Mouse (Mus musculus) left cerebral cortex, postnatal 10 days (tissue): ENCODE data around the gene Uqcrh. TPM values are rescaled to one million over a fixed set of nuclear protein-coding genes. Genes with fewer than 3 reads are reported as not detected.

Experiments used
- total RNA-seq, 2 experiments: library from RNA; stranded (reverse); gene quantifications; 2 replicates each; pipeline ENCODE4 v1.2.3; 2021

Gene Uqcrh
- total RNA-seq, 2 experiments from 2014 or later: 411 to 421 TPM

Other genes with a start within 250 kb of the Uqcrh start
- gene Mob3c, start 247.0 kb downstream of the Uqcrh start, total RNA-seq: 1 to 10 TPM; 3.8 to 5.8 TPM
- gene Mknk1, start 235.9 kb downstream of the Uqcrh start, total RNA-seq: 10 to 100 TPM; 42.9 to 44.9 TPM
- gene Kncn, start 190.7 kb downstream of the Uqcrh start, total RNA-seq: under 1 TPM; 0.16 to 0.64 TPM
- under 1 TPM in 1 of 2 experiments, not detected in 1; 0.49 TPM for gene 6430628N08Rik, start 184.4 kb downstream of the Uqcrh start, total RNA-seq
- gene Dmbx1, start 135.1 kb downstream of the Uqcrh start, total RNA-seq: under 1 TPM; 0.21 to 0.22 TPM
- 10 to 100 TPM; 70.6 to 70.8 TPM for gene Faah, start 57.1 kb downstream of the Uqcrh start, total RNA-seq
- gene Nsun4, start 21.2 kb downstream of the Uqcrh start, total RNA-seq: 1 to 10 TPM; 6.8 to 7.3 TPM
- gene Lrrc41, start 198 bp upstream of the Uqcrh start, total RNA-seq: 10 to 100 TPM; 52.3 to 54.0 TPM
- gene Rad54l, start 48.6 kb upstream of the Uqcrh start, total RNA-seq: 1 to 10 TPM; 1.1 to 1.3 TPM
- 10 to 100 TPM; 79.3 to 82.9 TPM for gene Pomgnt1, start 48.8 kb upstream of the Uqcrh start, total RNA-seq
- 10 to 100 TPM; 26.8 to 31.2 TPM for gene Lurap1, start 76.3 kb upstream of the Uqcrh start, total RNA-seq
- under 1 TPM; 0.60 to 0.73 TPM for gene Tspan1, start 92.5 kb upstream of the Uqcrh start, total RNA-seq
- not detected for gene 1700042G07Rik, start 98.3 kb upstream of the Uqcrh start, total RNA-seq
- not detected for gene Gm49337, start 98.3 kb upstream of the Uqcrh start, total RNA-seq
- 10 to 100 TPM; 39.4 to 41.5 TPM for gene Pik3r3, start 146.5 kb upstream of the Uqcrh start, total RNA-seq